Mouse (Mus musculus) limb, embryonic 12.5 days (tissue): ENCODE data around the gene Smco2. TPM values are rescaled to one million over a fixed set of nuclear protein-coding genes. Genes with fewer than 3 reads are reported as not detected.

Experiments
- ATAC-seq: fragments of 200-750 bp; cut with Nextera tagmentation; 2 replicates; pipeline ENCODE4 v1.8.0; 2017; ENCODE audit warnings: low read depth, moderate TSS enrichment; ENCODE audit not compliant: insufficient number of reproducible peaks, insufficient read depth, low FRiP score, low TSS enrichment
- H3K27ac ChIP-seq: fragments of 300-500 bp; sonication (generic); 2 replicates; pipeline ENCODE4 v1.5.1; 2016; ENCODE audit warnings: mild to moderate bottlenecking, moderate library complexity
- H3K27me3 ChIP-seq: fragments of 300-500 bp; sonication (generic); 2 replicates; pipeline ENCODE4 v1.6.1; 2016; ENCODE audit warnings: mild to moderate bottlenecking, moderate library complexity
- H3K36me3 ChIP-seq: fragments of 300-500 bp; sonication (generic); 2 replicates; pipeline ENCODE4 v1.6.1; 2016; ENCODE audit warnings: mild to moderate bottlenecking, moderate library complexity
- H3K4me1 ChIP-seq: fragments of 300-500 bp; sonication (generic); replicated peaks from 2 replicates; pipeline ENCODE4 v1.6.1; 2016
- H3K4me2 ChIP-seq: fragments of 300-500 bp; sonication (generic); 2 replicates; pipeline ENCODE4 v1.6.1; 2016; ENCODE audit warnings: mild to moderate bottlenecking, moderate library complexity
- H3K4me3 ChIP-seq: fragments of 300-500 bp; sonication (generic); replicated peaks from 2 replicates; pipeline ENCODE4 v1.5.1; 2016; ENCODE audit warnings: mild to moderate bottlenecking
- H3K9ac ChIP-seq: fragments of 300-500 bp; sonication (generic); replicated peaks from 2 replicates; pipeline ENCODE4 v1.6.1; 2016; ENCODE audit warnings: mild to moderate bottlenecking, moderate library complexity
- H3K9me3 ChIP-seq: fragments of 300-500 bp; sonication (generic); 2 replicates; pipeline ENCODE4 v1.6.1; 2016; ENCODE audit warnings: mild to moderate bottlenecking, moderate library complexity
- WGBS: fragments of 180-500 bp; shearing (Covaris S2); methylation state at CpG from one replicate; pipeline ENCODE4 v1.1.7; 2016; 5-methylcytosine and 5-hydroxymethylcytosine counted together
- polyA plus RNA-seq: library from polyadenylated mRNA; unstranded; fragments of >200 nt; fragmentation: Nextera tagmentation; extraction: Ambion mirVana; gene quantifications from 2 replicates; pipeline ENCODE4 v1.2.1, GENCODE M21; 2016

The Smco2 gene
- polyA plus RNA-seq = not detected in 2 replicates

DNA sequence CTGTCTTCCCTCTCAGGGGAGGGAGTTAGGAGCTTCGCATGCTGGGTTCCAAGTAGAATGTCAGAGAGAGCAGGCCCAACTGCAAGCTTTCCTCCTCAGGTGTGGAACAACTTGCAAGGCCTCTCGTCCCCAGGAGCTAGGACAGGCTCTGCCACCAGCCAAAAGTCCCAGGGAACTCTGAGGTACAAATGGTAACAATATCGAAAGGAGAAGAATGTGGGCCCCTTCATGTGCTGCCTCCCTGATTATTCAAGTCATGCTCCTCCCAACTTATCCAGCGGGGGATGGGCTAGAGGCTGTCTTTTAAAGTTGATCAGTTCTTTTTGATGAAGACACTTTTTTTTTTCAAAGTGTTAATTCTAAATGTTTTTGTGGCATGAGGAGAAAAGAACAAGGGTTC is at the start of gene Smco2:
TSS of gene Smco2 (plus strand) at position 55 of the 400 bp plus-strand sequence.
- Histone ChIP-seq H3K36me3 (no peaks in the 10 kb centered on the region), H3K4me2 (no peak within 1 kb of the TSS), H3K4me3 (no peak within 1 kb of the TSS), H3K27ac (no peak within 1 kb of the TSS), H3K4me1 (no peaks in the 10 kb centered on the region), H3K9ac (no peak within 1 kb of the TSS), H3K9me3 (no peaks in the 10 kb centered on the region), H3K27me3 (no peaks in the 10 kb centered on the region)
- WGBS = 77% methylated on average over 4 of the region's 4 CpGs
- ATAC-seq = no peak

DNA sequence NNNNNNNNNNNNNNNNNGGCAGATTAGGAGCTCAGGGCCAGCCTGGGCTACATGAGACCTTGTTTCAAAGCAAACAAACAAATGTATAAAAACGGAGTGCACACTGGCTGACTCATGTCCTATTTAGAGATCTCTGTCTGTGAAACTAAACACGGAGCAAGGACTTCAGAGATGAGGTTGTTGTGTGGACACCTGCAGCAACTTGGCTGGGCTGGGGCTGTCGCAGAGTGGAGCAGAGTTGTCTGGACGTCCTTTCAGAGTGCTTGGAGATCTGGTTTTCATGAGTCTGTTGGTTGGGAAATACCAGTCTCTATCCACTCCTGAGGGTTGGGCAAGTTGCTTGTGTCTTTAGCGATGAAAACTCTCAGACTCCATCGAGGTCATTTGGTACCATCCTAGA is 39.9 kb upstream of the Smco2 start:
- H3K4me1 ChIP-seq = 0 out of 2 replicates have a peak, but pooled peaks cover 4% of the 10 kb centered on the region
- whole genome bisulfite sequencing = 93% methylated on average over 6 of the region's 6 CpGs
- no peak for ATAC-seq
- H3K27me3 ChIP-seq = no peaks in the 10 kb centered on the region
- H3K4me2 ChIP-seq = no peak overlapping the region
- no peak overlapping the region for H3K27ac ChIP-seq
- H3K36me3 ChIP-seq = peaks cover 21% of the 10 kb centered on the region
- no peak overlapping the region for H3K9ac ChIP-seq
- H3K4me3 ChIP-seq = no peak overlapping the region
- no peaks in the 10 kb centered on the region for H3K9me3 ChIP-seq

DNA sequence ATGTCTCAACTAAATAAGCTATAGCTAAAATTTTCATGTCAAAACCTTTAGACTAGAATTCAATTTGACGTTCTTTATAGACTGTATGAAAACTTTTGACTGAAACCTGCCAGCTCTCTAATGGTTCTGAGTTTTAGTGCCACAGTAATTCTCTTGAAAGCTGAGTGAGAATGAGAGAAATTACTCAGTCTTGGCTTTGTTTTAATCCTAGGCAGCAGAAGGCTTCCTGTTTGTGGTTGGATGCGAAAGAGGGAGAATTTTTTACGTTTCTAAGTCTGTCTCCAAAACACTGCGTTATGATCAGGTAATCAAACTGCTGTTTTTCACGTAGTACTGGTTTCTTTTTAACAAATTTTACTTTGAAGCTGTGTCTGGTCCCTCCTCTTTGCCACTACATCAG is 36.9 kb upstream of the Smco2 start:
- Histone ChIP-seq H3K4me3 (no peak overlapping the region), H3K27me3 (no peaks in the 10 kb centered on the region), H3K27ac (no peak overlapping the region), H3K9me3 (no peaks in the 10 kb centered on the region), H3K4me2 (no peak overlapping the region), H3K4me1 (0 out of 2 replicates have a peak, but pooled peaks cover 4% of the 10 kb centered on the region), H3K36me3 (peaks cover 25% of the 10 kb centered on the region), H3K9ac (no peak overlapping the region)
- ATAC-seq = no peak
- WGBS = 83% methylated on average over 5 of the region's 5 CpGs

DNA sequence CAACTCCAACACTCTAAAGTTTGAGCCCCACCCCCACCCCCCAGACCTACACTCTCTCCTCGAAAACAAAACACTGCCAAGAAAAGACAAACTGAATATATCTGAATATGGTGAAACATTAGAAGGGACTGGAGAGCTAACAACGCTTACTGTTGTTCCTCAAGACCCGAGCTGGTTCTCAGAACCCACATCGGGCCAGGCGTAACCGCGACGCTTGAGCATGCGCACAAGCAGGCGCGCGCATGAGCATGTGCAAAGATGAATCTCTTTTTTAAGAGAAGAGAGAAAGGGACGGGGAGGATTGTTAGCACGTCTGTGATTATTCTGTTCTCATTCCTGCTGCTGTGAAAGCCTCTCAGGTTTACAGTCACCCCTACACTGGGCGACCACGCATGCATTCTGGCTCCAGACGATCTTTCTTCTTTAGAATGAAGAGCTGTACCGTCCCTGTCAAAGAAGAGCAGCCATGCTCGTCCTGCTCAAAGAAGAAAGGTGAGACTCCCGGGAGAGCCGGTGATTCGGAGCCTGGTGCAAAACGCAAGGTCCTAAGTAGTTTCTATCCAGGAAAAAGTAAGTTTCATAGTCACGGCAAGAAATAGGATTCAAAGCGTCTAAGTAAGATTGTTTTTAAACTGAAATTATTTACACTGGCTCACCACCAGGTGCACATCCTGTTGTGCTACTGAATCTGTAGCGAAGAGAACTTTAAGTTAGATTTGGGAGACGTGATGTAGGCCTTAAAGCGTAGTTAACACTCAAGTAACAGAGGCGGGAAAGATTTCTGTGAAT is 29.5 kb upstream of the Smco2 start:
- no peaks in the 10 kb centered on the region for H3K27me3 ChIP-seq
- H3K36me3 ChIP-seq = peaks cover 7% of the 10 kb centered on the region; the same call in 1 of the 2 replicates
- no peak overlapping the region for H3K4me3 ChIP-seq
- no peak overlapping the region for H3K9ac ChIP-seq
- 88% methylated on average over 29 of the region's 29 CpGs for WGBS
- no peak overlapping the region for H3K4me2 ChIP-seq
- no peaks in the 10 kb centered on the region for H3K9me3 ChIP-seq
- no peak overlapping the region for H3K27ac ChIP-seq
- no peaks in the 10 kb centered on the region for H3K4me1 ChIP-seq
- ATAC-seq = no peak

DNA sequence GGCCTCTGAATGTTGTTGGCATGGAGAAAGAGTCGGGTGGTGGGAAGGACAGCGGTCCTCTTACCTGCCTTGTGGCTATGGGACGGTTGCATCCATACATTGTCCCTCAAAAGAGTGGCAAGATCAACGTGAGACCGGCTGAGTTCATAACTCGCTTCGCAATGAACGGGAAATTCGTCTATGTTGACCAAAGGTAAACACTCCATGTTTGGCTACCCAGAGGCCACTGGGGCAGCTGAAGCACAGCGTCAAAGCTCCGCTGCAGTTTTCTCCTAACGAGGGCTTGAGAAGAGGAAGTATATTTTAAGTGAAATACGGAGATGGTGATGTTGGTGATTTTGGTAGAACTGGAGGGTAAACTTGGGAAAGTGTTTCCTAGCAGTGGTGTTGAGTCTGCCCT is 27.9 kb upstream of the Smco2 start:
- Histone ChIP-seq H3K36me3 (peaks cover 3% of the 10 kb centered on the region; the same call in 1 of the 2 replicates), H3K27ac (no peak overlapping the region), H3K4me2 (no peak overlapping the region), H3K27me3 (no peaks in the 10 kb centered on the region), H3K4me3 (no peak overlapping the region), H3K9ac (no peak overlapping the region), H3K4me1 (no peaks in the 10 kb centered on the region), H3K9me3 (no peaks in the 10 kb centered on the region)
- 92% methylated on average over 13 of the region's 13 CpGs for WGBS
- ATAC-seq = no peak

DNA sequence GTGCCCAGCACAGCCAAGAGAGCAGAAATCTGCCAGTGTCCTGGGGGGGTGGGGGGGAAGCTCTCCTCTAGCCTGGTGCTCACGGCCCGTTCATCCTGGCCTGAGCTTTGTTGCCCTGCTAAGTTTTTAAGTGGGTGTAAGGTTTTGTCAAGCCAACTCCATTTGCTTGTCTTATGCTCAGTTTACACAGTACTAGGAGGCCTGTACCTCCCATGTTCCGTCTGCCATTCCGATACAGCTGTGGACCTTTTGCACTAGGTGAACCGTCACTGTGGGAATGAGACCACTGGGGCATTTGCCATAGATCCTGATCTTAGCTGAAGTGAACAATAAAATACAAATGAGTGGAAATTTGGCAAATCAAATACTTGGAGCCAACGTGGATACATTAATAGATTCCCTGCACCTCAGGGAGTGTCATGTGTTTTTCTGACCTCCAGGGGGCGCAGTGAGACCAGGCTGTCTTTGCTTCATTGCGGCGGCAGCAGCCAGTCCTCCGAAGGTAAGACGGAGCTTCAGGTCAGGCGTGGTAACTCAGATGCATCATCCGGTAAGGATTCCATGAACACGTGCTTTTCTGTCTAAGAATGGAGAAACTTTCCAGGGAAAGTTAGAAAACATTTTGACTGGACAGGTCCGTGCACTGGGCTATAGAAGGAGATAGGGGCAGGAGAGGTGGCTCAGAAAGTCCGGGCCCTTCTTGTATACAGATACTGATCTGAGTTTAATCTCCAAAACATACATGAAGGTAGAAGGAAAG is 25.0 kb upstream of the Smco2 start:
- Histone ChIP-seq H3K27ac (no peak overlapping the region), H3K4me1 (no peaks in the 10 kb centered on the region), H3K4me2 (no peak overlapping the region), H3K4me3 (no peak overlapping the region), H3K9me3 (no peaks in the 10 kb centered on the region), H3K36me3 (peaks cover 7% of the 10 kb centered on the region; the same call in 1 of the 2 replicates), H3K9ac (no peak overlapping the region), H3K27me3 (no peaks in the 10 kb centered on the region)
- ATAC-seq = no peak
- 37% methylated on average over 16 of the region's 16 CpGs for WGBS

DNA sequence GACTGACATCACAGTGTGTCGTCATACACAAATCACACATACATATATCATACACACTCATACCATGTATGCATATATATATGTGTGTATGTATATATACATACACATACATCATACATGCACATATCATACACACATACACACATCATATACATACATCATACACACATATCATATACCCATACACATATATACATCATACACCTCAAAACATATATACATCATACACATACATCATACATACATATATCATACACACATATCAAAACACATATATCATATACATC is 24.5 kb upstream of the Smco2 start:
- Histone ChIP-seq H3K9me3 (no peaks in the 10 kb centered on the region), H3K4me2 (no peak overlapping the region), H3K4me3 (no peak overlapping the region), H3K27ac (no peak overlapping the region), H3K9ac (no peak overlapping the region), H3K27me3 (no peaks in the 10 kb centered on the region), H3K36me3 (peaks cover 7% of the 10 kb centered on the region; the same call in 1 of the 2 replicates), H3K4me1 (no peaks in the 10 kb centered on the region)
- WGBS = 58% methylated on average over 1 of the region's 1 CpGs
- ATAC-seq = no peak

DNA sequence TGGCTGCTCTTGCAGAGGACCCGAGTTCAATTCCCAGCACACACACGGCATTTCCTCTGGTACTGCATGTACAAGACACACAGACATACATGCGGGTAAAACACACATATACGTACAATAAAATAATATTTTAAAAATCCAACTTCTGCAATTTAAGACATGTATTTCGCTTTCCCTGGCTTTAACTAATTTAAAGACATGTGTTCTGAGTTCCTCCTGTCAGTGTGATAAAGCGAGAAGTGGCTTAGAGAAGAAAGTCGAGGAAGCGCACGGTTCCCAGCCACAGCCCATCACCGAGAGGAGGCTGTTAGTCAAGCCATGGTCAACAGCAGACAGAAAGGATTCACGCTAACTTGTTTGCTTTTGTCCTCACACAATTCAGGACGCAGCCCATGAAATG is 18.6 kb upstream of the Smco2 start:
- Histone ChIP-seq H3K4me1 (0 out of 2 replicates have a peak, but pooled peaks cover 6% of the 10 kb centered on the region), H3K9me3 (no peaks in the 10 kb centered on the region), H3K36me3 (peaks cover 10% of the 10 kb centered on the region; the same call in 1 of the 2 replicates), H3K4me2 (no peak overlapping the region), H3K27ac (no peak overlapping the region), H3K4me3 (no peak overlapping the region), H3K27me3 (no peaks in the 10 kb centered on the region), H3K9ac (no peak overlapping the region)
- ATAC-seq = no peak
- WGBS = 89% methylated on average over 12 of the region's 12 CpGs

DNA sequence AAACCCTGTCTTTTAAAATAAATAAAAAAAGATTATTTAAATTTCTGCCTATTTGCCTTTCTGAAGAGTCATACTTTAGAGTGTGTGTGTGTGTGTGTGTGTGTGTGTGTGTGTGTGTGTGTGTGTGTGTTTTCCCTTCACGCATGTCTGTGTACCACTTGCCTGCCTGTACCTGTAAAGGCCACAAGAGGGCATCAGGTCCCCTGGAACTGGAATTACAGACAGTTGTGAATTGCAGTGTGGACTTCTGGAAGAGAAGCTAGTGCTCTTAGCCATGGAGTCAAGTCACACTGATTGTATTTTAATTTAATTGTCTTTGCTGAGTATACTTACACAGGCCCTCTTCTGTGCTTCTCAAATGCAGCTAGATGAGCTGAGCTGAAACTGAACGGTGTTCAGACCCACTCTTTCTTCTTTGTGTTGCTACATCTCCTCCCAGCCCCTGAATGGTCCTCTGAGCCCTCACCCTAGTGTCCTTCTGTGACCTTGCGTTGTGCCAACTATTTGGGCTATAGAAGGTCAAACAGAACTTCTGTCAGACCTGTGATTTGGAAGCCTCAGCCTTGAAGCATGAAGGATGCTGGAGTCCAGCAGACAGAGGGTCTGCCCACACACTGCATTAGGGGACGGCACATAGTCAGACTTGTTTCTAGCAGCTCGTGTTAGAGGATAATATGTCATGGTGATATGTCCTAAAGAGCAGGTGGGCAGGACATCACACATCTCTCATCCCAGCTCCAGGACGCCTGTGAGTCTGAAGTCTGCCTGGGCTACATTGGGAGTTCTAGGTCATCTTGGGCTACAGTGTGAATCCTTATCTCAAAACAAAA is 16.2 kb upstream of the Smco2 start:
- 0 out of 2 replicates have a peak, but pooled peaks cover 6% of the 10 kb centered on the region for H3K4me1 ChIP-seq
- WGBS = 86% methylated on average over 5 of the region's 6 CpGs
- H3K9ac ChIP-seq = no peak overlapping the region
- 0 out of 2 replicates have a peak, but pooled peaks have one; percentile 22 for ATAC-seq
- H3K4me3 ChIP-seq = no peak overlapping the region
- H3K27me3 ChIP-seq = no peaks in the 10 kb centered on the region
- H3K36me3 ChIP-seq = 0 out of 2 replicates have a peak, but pooled peaks cover 5% of the 10 kb centered on the region
- no peak overlapping the region for H3K27ac ChIP-seq
- H3K4me2 ChIP-seq = no peak overlapping the region
- H3K9me3 ChIP-seq = no peaks in the 10 kb centered on the region

DNA sequence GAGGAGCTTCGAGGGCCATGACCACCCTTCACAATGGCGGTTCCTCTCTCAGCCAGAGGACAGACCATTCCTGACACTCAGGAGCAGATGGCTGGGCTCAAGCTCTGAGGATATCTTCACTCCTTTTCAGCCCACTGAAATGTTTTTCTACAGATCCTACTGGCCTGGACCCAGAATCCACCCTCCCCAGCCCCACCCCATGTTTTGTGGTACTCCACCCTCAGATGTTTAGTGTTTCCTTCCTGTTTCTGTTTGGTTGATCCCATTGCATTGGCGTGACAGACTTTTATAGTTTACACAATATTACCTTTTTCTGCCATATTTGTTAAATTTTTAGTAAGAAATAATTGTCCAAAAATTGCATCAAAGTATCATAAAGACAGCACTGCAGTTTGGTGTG is 15.6 kb upstream of the Smco2 start:
- Histone ChIP-seq H3K4me1 (0 out of 2 replicates have a peak, but pooled peaks cover 6% of the 10 kb centered on the region), H3K4me3 (no peak overlapping the region), H3K27me3 (no peaks in the 10 kb centered on the region), H3K27ac (no peak overlapping the region), H3K9ac (no peak overlapping the region), H3K9me3 (no peaks in the 10 kb centered on the region), H3K4me2 (no peak overlapping the region), H3K36me3 (0 out of 2 replicates have a peak, but pooled peaks cover 5% of the 10 kb centered on the region)
- 84% methylated on average over 3 of the region's 3 CpGs for WGBS
- no peak for ATAC-seq

DNA sequence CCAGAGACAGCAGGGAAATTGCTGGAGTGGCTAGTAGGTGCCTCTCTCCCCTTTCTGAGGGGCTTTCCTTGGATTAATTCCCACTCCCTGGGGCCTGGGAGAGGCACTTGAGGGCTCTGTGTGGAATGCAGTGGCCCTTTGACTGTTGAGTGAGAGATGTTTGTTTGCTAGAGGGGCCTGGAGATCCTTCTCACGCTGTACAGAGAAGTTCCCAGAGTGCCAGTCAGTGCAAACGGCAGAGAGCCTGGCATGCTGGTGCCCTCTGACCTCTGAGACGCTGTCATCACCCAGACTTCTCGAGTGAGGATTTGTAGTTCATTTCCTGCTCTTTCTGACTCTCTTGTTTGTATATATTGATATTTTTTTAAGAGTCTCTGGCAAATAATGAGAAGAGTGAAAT is 14.1 kb upstream of the Smco2 start:
- H3K9me3 ChIP-seq = no peaks in the 10 kb centered on the region
- H3K27me3 ChIP-seq = no peaks in the 10 kb centered on the region
- WGBS = 18% methylated on average over 4 of the region's 4 CpGs
- H3K9ac ChIP-seq = no peak overlapping the region
- no peak for ATAC-seq
- H3K27ac ChIP-seq = no peak overlapping the region
- no peak overlapping the region for H3K4me3 ChIP-seq
- H3K4me1 ChIP-seq = 0 out of 2 replicates have a peak, but pooled peaks cover 6% of the 10 kb centered on the region
- 0 out of 2 replicates have a peak, but pooled peaks cover 5% of the 10 kb centered on the region for H3K36me3 ChIP-seq
- H3K4me2 ChIP-seq = no peak overlapping the region
